Mouse (Mus musculus): ENCODE measurements around the gene Ccdc73. TPM values are rescaled to one million over a fixed set of nuclear protein-coding genes. Genes with fewer than 3 reads are reported as not detected.
A peak's percentile ranks its signal among the peaks of the same experiment; 100 is the strongest.

The Ccdc73 gene
- total and polyA plus RNA-seq, 3 experiments = 2.2 to 5.1 (median 2.2) TPM

- Histone ChIP-seq H3K27ac (ENCODE audit: insufficient read depth, low read depth) (no peak overlapping the region), H3K9me3 (replicated peaks; ENCODE audit: low read length) (no peaks in the 10 kb centered on the region), H3K36me3 (replicated peaks in 1 of 2; ENCODE audit: control insufficient read depth in 1 of 2, insufficient read depth in 1 of 2, low read length in 1 of 2) (no peaks in the 10 kb centered on the region), H3K27me3 (replicated peaks) (no peaks in the 10 kb centered on the region), H3K9ac (ENCODE audit: insufficient read depth, low read depth) (no peak overlapping the region), H3K4me1 (ENCODE audit: control insufficient read depth in 1 of 2, insufficient read depth in 2 of 2) (no peaks in the 10 kb centered on the region), H3K4me2 (ENCODE audit: insufficient read depth, low read depth, poor library complexity, severe bottlenecking) (no peak overlapping the region), H3K4me3 (replicated peaks in 1 of 3; ENCODE audit: low read depth in 2 of 3, low read length in 2 of 3, poor library complexity in 1 of 3) (no peak overlapping the region), H3K79me2 (replicated peaks; ENCODE audit: control insufficient read depth, extremely low read depth, insufficient read depth, poor library complexity, severe bottlenecking) (no peaks in the 10 kb centered on the region)
- TF ChIP-seq IRF4 (IDR thresholded peaks at IDR 0.05; ENCODE audit: low read depth, low read length) = no peak
- DNase-seq (ENCODE audit: extremely low read depth) = no peak
- in situ Hi-C loops (cut with MboI; ENCODE audit: low pct_ligation_motif_present, low pct_unique_long_range_greater_than_20kb, low sequenced_read_pairs) = no loop called here
- dilution Hi-C loops (cut with MboI; ENCODE audit: extremely low pct_ligation_motif_present, extremely low pct_unique_long_range_greater_than_20kb, low sequenced_read_pairs) = no loop called here
These were observed 32.4 kb downstream of the Ccdc73 start for GRCm38 (mm10) chr2:104899975-104900374.

- Histone ChIP-seq H3K36me3 (replicated peaks in 1 of 2; ENCODE audit: control insufficient read depth in 1 of 2, insufficient read depth in 1 of 2, low read length in 1 of 2) (no peaks in the 10 kb centered on the region), H3K9me3 (replicated peaks; ENCODE audit: low read length) (no peaks in the 10 kb centered on the region), H3K27me3 (replicated peaks) (no peaks in the 10 kb centered on the region), H3K9ac (ENCODE audit: insufficient read depth, low read depth) (no peak overlapping the region), H3K4me3 (replicated peaks in 1 of 3; ENCODE audit: low read depth in 2 of 3, low read length in 2 of 3, poor library complexity in 1 of 3) (no peak overlapping the region), H3K27ac (ENCODE audit: insufficient read depth, low read depth) (no peak overlapping the region), H3K79me2 (replicated peaks; ENCODE audit: control insufficient read depth, extremely low read depth, insufficient read depth, poor library complexity, severe bottlenecking) (no peaks in the 10 kb centered on the region), H3K4me2 (ENCODE audit: insufficient read depth, low read depth, poor library complexity, severe bottlenecking) (no peak overlapping the region), H3K4me1 (ENCODE audit: control insufficient read depth in 1 of 2, insufficient read depth in 2 of 2) (no peaks in the 10 kb centered on the region)
- dilution Hi-C loops (cut with MboI; ENCODE audit: extremely low pct_ligation_motif_present, extremely low pct_unique_long_range_greater_than_20kb, low sequenced_read_pairs) = no loop called here
- peak; percentile 35 for DNase-seq (ENCODE audit: extremely low read depth)
- no peak for TF ChIP-seq POLR2AphosphoS2 (IDR thresholded peaks at IDR 0.05; ENCODE audit: low read depth, low read length)
- TF ChIP-seq CHD1 (IDR thresholded peaks at IDR 0.05; ENCODE audit: low read depth, low read length) = no peak
- TF ChIP-seq RAD21 (IDR thresholded peaks at IDR 0.05; ENCODE audit: low read depth, low read length) = peak; percentile 36
- no peak for TF ChIP-seq CHD2 (IDR thresholded peaks at IDR 0.05; ENCODE audit: low read length)
- TF ChIP-seq ZNF384 (IDR thresholded peaks at IDR 0.05; ENCODE audit: low read depth, low read length) = no peak
- TF ChIP-seq ETS1 (conservative IDR thresholded peaks at IDR 0.05; ENCODE audit: low read depth, low read length) = no peak
- no peak for TF ChIP-seq POLR2A (IDR thresholded peaks at IDR 0.05; ENCODE audit: low read depth, low read length)
- TF ChIP-seq TBP (conservative IDR thresholded peaks at IDR 0.05; ENCODE audit: low read depth, low read length) = no peak
- no peak for TF ChIP-seq TCF12 (IDR thresholded peaks at IDR 0.05; ENCODE audit: low read depth, low read length)
- no peak for TF ChIP-seq E2F4 (IDR thresholded peaks at IDR 0.05; ENCODE audit: insufficient replicate concordance, low read depth, low read length)
- TF ChIP-seq JUN (IDR thresholded peaks at IDR 0.05; ENCODE audit: insufficient read depth, low read depth, low read length) = no peak
- no peak for TF ChIP-seq MAFK (IDR thresholded peaks at IDR 0.05; ENCODE audit: insufficient replicate concordance, low read length)
- no peak for TF ChIP-seq MAZ (IDR thresholded peaks at IDR 0.05; ENCODE audit: low read depth, low read length)
- no peak for TF ChIP-seq ZMIZ1 (IDR thresholded peaks at IDR 0.05; ENCODE audit: low read depth, low read length)
- peak; percentile 31; the same call in 1 of the 2 replicates for TF ChIP-seq SMC3 (IDR thresholded peaks at IDR 0.05; ENCODE audit: low read depth, low read length)
- TF ChIP-seq IRF4 (IDR thresholded peaks at IDR 0.05; ENCODE audit: low read depth, low read length) = no peak
- TF ChIP-seq EP300 (IDR thresholded peaks at IDR 0.05; ENCODE audit: low read length) = no peak
- TF ChIP-seq USF1 (IDR thresholded peaks at IDR 0.05; ENCODE audit: low read depth, low read length) = no peak
- TF ChIP-seq ELF1 (IDR thresholded peaks at IDR 0.05; ENCODE audit: low read depth, low read length) = no peak
- peak in 1 of 2 experiments; percentile 57; a peak in 2 of 4 replicates for TF ChIP-seq CTCF (conservative IDR thresholded peaks at IDR 0.05 in 1 of 2, IDR thresholded peaks at IDR 0.05 in 1 of 2; ENCODE audit: low read depth in 2 of 2, low read length in 2 of 2)
- in situ Hi-C loops (cut with MboI; ENCODE audit: low pct_ligation_motif_present, low pct_unique_long_range_greater_than_20kb, low sequenced_read_pairs) = no loop called here
These were observed 48.1 kb downstream of the Ccdc73 start for GRCm38 (mm10) chr2:104915709-104916108.

Measured in CH12.LX (cell line).